Mouse (Mus musculus) cerebellum, adult 18-20 months (tissue): Measurements from ENCODE around the gene Atg16l1.
A peak's percentile ranks its signal among the peaks of the same experiment; 100 is the strongest.
"Not testable (repeated sequence)": the region's sequence is repeated elsewhere in the genome, so short reads cannot be mapped to it uniquely, and the experiment has no call there.

Experiments
- DNase-seq, 2 experiments: peaks; one replicate each; pipeline ENCODE4 v3.0.0; 2021

Atg16l1 gene

DNA sequence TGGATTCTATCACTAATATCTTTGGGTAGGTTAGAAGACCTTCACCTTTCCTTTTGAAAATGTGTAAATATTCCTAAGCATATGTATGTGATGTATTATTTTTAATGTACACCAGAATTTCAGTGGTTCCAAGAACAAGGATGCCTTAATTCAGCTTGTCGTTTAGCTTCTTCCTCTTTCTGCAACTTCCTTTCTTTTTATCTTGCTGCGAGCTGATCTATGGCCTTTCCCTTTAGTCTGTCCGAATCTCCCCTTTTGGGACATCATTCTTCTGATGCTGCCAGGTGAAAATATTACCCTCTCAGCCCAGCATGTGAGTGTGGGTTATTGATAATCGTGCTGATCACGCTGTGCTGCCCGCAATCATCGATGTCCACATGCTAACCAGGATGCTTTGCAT is 19.2 kb downstream of the Atg16l1 start:
- DNase-seq, result no peak

DNA sequence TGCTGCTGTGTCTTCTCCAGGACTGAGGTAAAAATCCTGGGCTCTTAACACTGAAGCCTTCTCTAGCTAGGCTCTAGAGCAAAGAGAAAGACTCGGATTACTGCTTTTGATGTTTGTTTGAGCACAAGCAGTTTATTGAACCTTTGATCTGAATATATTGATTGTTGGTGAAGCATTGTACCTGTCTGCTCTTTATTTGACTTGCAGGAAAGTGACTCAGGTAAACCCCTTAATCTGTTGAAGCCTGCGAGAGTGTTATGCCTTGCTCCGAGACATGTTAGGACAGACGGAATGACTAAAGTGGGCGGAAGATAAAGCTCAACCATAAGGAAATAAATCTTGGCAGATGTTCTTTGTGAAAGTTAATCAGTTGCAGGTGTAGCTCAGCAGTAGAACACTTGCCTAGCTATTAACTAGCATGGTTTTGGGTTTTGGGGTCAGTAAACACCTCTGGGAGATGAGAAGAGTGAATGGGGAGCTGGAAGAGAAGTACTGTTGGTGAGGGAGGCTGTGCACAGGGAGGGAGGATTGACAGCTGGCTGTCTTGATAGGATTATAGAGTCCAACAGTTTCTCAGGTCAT is 23.6 kb downstream of the Atg16l1 start:
- no peak for DNase-seq

DNA sequence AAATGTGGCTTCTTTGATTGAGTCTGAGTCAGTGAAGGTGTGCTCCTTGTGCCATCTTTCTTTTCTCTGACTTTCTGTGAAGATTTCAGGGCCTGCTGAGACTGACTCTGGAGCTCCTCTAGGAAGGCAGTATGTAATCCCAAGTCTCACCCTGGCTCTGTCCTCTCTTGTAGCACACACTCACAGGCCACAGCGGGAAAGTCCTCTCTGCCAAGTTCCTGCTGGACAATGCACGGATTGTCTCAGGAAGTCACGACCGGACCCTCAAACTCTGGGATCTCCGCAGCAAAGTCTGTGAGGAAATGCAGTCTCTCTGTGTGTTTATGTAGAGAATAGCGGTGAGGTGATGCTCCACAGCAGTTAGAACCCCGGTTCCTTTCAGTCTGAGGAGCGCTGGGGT is 30.0 kb downstream of the Atg16l1 start:
- no peak for DNase-seq

DNA sequence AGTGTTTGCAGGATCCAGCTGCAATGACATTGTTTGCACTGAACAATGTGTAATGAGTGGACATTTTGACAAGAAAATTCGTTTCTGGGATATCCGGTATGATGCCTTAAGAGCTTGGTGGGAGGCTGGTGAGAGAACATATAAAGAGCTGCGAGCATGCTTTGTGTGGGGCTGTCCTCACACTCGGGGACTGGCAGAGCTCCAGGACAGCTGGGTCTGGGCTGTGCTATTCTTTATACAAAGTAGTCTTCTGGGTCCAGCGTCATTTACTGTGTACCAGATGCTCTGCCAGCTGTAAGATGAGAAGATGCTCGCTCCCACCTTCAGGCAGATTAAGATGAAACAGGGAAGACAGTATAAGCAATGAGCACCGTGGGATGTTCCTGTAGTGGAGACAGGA is 30.6 kb downstream of the Atg16l1 start:
- DNase-seq, result no peak

DNA sequence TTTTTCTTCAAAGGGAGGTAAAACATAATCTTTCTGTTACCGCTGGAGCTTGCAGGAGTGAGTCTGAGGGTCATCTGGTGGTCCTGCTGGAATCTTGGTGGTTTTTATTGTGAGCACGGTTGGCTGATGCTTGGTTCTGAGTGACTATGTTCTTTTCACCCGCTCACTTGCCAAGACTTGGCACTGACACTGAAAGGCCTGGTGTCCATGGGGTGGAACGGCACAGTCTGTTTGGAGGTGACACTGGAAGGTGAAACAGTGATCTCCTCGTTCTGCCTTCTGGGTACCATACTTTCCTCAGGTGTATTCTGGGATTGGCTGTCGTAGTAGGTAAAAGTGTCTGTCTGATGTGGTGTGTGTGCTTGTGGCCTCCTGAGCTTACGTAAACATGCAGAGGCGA is 34.0 kb downstream of the Atg16l1 start:
- DNase-seq, result peak; percentile 27 to 43

DNA sequence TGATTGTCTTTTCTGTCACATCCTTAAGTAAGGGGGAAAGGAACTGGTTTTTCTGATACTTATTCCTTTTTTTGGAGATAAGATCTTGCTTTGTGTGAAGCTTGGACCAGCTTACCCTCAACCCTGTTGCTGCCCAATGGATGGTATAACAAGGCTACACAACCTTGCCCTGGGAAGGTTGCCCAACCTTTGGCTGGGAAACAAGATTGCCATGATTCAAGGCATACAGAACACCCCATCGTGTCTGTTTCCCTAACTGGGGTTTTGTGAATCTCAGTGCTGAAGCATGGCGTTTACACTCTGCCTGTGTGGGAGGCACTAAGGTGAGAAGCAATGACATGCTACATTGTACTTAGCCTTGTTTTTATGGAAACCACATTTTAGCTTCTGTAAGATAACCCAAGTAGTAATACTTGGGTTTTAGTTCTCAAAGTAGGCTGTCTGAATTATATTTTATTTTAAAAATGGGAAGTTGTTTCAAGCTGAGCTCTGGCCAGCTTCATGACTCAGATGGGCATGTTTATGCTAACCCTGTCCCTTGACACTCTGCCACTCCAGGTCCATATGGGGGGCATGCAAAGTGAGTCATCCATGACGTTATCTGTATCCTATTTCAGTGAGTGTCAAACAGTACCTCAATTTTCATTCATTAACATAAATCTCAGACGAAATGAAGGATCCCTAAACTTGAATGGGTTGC is 36.9 kb downstream of the Atg16l1 start:
- peak in 1 of 2 experiments; percentile 38 for DNase-seq

DNA sequence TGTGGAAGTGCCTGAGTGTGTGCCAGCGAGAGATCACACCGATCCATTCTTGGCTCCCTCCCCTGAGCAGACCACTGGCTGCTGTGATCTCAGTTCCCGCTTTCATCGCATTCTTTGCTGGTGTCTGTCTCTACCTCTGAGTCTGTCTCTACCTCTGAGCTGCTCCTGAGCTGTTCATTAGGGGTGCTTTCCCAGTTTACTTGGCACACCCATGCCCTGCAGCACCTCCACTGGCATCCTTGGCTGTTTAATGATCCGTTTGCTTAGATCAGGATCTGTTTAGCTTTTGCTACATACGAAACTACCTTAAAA is 37.4 kb downstream of the Atg16l1 start:
- peak in 1 of 2 experiments; percentile 21 for DNase-seq

DNA sequence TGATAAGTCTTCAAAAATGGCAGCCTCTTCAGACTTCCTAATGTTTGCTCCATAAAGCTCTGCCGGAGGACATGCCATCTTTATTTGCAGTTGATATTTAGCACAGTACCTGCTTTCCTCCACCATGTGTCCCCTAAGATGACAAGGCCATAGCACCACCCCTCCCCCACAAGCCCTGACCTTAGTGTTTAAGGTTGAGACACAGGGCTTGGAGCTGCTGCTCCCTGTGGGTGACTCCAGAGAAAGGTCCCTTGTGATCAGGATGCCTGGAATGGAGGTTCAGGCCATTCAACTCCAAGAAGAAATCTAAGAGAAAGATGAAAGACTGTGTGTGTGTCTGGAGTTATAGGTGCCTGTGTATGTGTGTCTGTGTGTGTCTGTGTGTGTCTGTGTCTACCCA is 42.0 kb downstream of the Atg16l1 start:
- no peak for DNase-seq

DNA sequence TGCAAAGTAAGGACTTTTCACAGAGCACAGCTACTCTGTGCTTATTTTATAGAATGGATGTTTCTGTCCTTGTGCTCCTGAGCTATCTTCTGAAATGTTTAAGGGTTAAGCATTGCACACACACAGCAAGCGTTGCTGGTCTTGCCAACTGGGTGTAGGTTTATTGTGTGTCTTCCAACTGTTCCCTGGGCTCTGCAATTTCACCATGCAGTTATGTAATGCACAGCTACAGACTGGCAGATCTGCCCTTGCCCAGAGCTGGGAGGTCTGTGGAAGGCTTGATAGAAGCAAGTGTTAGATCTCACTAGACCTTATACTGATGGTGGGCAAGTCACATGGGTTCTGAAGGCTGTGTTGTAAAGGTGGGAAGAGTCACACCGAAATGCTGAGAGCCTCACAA is 42.6 kb downstream of the Atg16l1 start:
- peak; percentile 31 to 36 for DNase-seq

DNA sequence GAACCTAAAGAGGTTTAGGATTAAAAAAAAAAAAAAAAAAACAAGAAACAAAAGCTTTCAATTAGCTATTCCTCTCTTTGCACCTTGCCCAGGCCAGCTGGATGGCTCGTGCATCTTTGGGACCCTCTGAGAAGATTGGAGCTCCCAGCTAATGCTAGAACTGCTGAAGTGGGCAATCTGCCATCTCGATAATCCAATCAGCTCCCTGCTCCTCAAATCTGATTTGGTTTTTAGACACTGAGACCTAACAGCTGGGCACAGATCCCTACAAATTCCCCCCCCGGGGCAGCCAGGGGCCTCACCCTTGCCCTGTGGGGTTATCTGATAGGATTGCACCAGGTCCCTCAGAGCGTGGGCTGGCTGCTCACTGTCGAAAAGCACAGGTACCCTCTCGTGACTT is 47.9 kb downstream of the Atg16l1 start, which contains the start of gene Sag:
Gene Sag (plus strand): TSS at position 105 of the 400 bp plus-strand sequence.
- no peak for DNase-seq

DNA sequence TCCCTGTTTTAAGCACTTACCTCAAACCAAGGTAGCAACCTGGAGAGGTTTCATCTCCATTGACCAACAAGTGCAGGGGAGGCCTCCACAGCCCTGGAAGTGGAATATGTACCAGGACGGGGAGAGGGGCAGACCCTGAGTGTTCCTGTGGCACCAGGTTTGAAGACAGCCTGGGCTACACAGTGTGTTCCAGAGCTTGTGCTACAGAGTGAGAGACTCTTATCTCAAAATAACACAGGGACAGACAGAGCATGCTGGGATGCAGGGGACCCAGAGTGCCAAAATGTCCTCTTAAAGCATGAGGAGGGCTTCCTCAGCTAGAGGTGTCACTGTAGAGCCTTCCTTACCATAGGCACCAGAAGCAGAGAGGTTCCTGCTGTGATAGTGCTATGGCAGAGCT is 52.1 kb downstream of the Atg16l1 start:
- no peak for DNase-seq

DNA sequence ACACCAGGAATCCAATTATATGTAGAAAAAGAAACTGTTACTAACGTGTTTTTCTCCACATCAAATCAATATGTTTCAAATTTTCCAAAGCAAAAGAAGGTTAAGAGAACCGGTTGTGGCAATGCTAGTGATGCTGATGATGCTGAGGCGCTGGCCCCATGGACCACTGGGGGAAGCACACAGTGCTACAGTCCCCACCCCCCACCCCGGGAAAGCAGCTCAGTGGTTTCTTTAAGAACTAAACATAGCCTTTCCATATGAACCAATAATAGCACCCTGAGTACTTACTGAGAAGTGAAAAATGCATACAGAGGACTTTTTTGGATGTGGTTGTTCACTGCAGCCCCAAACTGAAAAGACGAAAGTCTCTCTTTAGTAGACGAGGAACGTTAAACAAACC is 55.7 kb downstream of the Atg16l1 start:
- no peak for DNase-seq

DNA sequence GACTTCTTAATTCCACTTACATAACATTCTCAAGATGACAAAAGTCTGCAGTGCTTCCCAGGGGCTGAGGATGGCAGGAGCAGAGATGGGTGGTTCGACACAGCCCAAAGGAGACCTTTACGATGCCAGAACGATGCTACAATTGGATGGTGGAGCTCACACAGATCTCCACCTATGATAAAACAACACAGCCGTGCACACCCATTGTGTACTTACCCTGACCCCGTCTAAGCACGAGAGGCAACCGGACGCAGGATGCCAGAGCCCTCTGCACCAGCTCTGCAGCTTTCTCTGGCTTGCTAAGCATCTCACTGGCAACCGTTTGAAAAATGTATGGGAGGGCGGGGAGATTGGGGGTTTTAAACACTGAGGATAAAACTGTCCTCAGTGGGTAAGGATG is 56.4 kb downstream of the Atg16l1 start:
- no peak for DNase-seq

DNA sequence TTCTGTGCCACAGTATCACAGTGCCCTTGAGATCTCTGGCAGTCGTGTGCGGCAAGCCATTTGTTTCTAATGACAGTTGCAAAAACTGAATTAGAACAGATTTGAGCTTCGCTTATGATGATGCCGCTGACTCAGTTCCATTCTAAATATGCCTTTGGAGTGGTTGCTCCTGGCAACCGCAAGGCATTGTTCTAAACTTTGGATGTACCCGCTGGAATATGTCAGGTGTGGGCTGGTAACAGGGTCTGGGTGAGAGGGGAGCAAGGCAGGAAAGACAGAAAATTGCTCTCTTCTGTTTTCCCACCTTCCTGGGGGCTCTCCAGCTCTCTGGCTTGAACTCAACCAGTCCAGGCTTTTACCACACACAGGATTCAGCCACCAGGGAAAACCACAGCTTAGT is 57.5 kb downstream of the Atg16l1 start:
- DNase-seq, result no peak

DNA sequence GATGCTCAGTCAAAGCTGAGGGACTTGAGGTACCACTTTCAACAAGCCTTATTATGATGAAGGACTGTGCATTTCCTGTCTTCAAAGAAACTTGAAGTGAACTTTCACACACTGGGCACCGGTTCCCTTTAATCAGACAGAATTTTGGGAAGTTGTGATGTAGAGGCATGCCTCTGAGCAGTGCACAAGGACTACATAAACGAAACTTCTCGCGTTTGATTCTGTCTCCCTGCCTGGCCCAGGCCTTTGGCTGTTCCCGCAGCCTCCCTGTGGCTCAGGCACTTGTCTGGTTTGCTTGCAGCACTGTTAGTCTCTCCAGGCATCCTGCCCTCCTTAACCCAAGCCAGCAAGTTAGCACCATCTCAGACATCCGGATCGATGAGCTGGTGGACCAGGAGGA is 58.0 kb downstream of the Atg16l1 start:
- DNase-seq, result peak; percentile 38 to 43

DNA sequence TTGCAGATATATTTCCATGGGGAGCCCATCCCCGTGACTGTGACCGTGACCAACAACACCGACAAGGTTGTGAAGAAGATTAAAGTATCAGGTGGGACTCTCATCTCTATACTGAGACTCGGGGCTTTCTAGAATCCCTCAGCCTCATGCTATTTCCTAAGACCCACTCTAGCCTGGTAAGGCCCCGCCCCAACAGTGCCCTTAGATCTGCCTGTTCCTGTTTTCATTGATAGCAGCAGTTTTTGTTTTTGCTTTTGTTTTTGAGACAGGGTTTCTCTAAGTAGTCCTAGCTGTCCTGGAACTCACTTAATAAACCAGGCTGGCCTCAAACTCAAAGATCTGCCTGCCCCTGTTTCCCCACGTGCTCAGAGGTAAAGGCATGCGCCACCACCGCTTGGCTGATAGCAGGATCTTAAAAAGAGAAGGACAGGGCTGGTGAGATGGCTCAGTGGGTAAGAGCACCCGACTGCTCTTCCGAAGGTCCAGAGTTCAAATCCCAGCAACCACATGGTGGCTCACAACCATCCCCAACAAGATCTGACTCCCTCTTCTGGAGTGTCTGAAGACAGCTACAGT is 68.8 kb downstream of the Atg16l1 start:
- no peak for DNase-seq

DNA sequence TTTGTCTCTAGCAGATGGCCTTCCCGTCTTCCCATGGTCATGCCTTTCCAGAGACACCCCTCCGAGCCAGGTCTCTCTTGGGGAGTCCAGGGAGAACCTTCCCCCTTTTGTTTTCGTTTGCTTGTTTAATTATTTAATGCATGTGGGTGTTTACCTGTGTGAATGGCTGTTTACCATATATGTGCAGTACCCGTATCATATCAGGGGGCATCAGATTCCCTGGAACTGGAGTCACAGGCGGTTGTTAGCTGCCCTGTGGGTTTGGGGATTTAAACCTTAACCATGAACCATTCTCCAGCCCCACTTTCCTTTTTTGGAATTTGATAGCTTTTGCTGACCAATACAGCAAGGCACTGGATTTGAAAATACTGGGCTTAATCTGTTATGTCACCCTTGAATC is 69.6 kb downstream of the Atg16l1 start:
- DNase-seq, result no peak

DNA sequence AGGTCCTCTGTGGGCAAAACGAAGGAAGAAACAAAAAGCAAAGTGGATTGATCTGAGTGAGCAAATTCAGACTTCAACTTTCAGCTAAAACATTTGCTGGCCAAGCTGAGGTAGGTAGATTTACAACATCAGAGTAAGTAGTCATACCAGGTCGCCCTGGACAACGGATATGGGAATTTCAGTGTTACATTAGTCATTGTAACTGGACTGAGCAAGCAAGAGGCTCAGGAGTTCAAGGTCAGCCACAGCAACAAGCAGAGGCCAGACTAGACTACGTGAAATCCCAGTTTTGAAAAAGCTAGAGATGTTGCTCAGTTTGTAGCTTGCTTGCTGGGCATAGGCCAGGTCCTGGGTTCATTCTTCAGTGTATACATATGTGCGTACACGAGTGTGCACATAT is 70.3 kb downstream of the Atg16l1 start:
- no peak for DNase-seq

DNA sequence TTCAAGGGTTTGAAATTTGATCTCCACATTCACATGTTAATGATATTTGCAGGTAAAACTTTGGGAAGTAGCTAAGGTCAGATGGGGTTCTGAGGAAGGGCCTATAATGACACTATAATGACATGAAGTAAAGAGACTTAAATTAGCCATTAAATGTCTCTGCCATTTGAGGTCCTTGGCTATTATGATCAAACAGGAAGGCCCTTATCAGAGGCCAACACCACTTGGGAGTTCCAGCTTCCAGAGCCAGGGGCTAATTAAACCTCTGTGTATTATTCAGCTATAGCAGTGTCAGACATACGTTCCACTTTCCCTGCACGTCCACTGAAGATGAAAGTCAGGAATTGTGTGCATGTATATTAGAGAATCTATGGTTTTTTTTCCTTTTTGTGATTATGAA is 70.8 kb downstream of the Atg16l1 start:
- DNase-seq, result no peak

DNA sequence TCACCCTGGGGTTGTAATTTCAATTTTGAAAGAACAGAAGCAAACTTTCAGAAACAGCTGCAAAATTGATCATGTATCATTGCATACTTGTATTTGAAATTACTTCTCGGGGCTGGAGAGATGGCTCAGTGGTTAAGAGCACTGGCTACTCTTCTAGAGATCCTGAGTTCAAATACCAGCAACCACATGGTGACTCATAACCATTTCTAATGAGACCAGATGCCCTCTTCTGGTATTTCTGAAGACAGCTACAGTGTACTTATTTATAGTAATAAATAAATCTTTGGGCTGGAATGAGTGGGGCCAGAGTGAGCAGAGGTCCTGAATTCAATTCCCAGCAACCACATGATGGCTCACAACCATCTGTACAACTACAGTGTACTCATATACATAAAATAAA is 71.8 kb downstream of the Atg16l1 start:
- DNase-seq, result not testable (repeated sequence)

DNA sequence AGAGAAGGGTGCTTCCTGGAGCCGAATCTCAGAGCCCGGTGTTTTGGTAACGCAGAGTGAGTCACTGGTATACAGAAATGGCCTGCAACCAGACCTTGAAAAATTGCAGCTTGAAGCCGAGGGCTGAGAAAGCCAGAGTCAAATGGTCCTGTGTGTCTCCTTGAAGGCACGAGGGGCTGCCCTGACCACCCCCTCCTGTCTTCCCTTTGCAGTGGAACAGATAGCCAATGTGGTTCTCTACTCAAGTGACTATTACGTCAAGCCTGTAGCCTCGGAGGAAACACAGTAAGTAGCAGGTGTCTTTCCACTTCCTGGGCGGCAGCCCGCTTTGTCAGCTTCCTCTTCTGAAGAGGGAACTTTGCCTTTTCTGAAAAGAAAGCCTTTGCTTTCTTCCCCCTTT is 72.5 kb downstream of the Atg16l1 start:
- DNase-seq, result no peak

DNA sequence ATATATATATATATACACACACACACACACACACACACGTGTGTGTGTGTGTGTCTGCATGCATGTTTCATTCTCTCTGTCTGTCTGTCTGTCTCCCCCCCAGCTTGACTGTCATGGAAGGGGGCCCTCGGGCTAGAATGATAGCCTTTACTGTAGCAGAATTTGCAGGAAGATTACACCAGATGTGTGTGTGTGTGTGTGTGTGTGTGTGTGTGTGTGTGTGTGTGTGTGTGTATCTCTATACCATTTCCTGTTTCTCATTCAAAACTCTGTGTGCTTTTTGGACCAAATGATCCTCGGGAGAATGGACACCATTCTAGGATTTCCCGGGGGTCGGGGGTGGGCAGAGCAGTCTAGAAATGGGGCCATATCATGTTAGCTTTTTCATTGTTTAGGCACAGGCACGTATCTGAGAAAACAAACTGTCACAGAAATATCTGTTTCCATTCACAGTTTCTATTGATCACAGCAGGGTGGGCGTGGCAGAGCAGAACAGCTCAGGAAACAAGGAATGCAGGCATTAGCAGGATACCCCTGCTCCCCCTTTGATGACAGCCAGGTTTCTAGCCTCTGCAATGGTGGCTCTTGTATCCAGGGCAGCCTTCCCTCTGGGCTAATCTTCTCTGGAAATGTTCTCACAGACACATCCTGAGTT is 73.4 kb downstream of the Atg16l1 start:
- DNase-seq, result no peak

DNA sequence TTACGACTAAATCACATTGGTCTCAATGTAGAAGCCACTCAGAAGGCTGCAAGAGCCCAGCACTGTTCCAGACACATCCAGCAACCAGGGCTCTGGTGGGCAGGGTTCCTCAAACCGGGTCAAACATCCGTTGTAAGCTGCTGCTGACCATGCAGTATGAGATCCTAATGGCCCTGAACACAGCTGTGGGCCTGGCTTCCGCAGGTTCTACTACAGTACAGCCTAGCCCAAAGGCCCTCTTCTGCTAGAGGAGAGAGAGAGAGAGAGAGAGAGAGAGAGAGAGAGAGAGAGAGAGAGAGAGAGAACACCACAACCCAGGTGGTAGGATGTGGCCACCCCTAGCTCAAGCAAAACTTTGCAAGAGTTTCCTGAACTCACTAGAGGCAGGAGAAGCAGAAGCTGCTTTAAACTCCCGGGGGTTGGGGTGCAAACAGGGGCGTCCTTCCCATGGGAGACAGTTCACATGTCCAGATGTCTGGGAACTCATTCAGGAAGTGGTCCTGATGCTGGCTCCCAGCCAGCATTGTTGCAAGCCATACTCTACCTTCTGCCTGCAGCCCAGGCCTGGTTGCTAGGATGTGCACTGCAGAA is 74.0 kb downstream of the Atg16l1 start:
- DNase-seq, result no peak

DNA sequence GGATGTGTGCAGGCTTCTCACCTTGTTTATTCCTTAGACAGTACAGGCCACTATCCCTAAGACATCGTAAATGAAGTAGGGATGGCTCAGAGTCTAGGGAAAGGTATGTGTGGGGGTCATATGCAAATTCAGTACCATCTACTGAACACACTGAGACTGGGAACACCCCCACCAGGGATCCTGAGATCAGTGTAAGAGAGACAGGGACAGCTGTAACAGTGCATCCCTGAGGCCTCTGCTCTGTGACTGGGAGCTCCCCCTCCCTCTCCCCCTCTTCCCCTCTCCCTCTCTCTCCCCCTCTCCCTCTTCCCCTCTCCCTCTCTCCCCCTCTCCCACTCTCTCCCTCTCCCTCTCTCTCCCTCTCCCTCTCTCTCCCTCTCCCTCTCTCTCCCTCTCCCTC is 80.8 kb downstream of the Atg16l1 start:
- DNase-seq, result no peak
